Comparison of ENCODE assay signal across 8 mouse cellular contexts in the genomic region with DNA sequence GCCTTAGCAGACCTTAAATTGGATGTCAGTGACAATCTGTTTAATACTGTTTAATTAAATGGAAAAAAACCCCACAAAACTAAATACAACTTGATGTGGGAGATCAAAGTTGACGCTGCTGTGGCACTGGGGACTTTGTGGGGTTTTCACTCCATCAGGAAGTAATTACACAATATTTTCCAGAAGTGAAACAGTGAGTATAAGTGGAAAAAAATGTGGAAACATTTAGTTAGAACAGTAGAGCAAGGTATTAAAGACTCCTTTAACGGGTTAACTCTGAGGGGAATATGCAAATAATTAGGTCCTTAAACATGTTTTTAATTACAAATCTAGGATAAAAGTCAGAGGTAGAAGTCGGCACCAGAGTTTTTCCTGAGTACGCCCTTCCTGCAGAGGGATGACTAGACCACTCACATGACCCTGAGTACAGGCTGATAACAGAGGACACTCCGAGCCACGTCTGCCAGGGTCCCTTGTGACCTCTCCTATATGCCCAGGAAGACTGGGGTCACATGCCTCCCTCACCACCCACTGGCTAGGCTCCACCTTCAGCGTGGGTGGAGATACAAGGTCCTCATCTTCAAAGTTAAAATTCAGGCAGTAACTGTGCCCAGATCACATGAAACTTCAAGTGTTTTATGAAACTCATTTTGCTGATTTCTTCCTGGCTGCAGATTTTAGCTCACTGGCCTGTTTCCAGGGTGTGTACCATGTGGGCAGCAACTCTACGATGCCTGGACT.
DNase-seq lines count a peak whose midpoint lies in the region; ATAC-seq lines count a peak whose summit lies in the region.

No protein-coding gene starts in this region.

- ATAC-seq in frontal cortex, adult (ENCODE audit: low TSS enrichment): 0 out of 2 replicates have a peak, but pooled peaks have one; percentile 49
- ATAC-seq in granulocyte monocyte progenitor cell, adult 5-6 weeks (replicated peaks; ENCODE audit: poor library complexity, severe bottlenecking): peak; percentile 75

- peak overlapping the region; percentile 78 for H3K4me3 ChIP-seq in megakaryocyte, embryonic 14.5 days (replicated peaks)

- peaks cover 86% of the 10 kb centered on the region for H3K36me3 ChIP-seq in megakaryocyte, embryonic 14.5 days (replicated peaks; ENCODE audit: low read length)

- no peaks in the 10 kb centered on the region for H3K9me3 ChIP-seq in megakaryocyte, embryonic 14.5 days

- DNase-seq in frontal cortex, postnatal 10 days (ENCODE audit: low spot score in 2 of 2): no peak
- DNase-seq in ZHBTc4 (ENCODE audit: low read depth, low spot score): peak; percentile 19
- DNase-seq in kidney, postnatal 36 days: peak; percentile 68 to 88
- DNase-seq in cerebellum, adult 11-12 months: no peak
- no peak for DNase-seq in thymus, postnatal 25 days

- no peaks in the 10 kb centered on the region for H3K27me3 ChIP-seq in megakaryocyte, embryonic 14.5 days (replicated peaks)

- H3K4me1 ChIP-seq in megakaryocyte, embryonic 14.5 days: peaks cover 98% of the 10 kb centered on the region

Comparison
In these comparisons a context has a peak if more than half of its experiments do, and no peak if none do; other contexts are left out.
1. DNase-seq: peak in ZHBTc4 (single experiment) and kidney, postnatal 36 days (2 of 2); none in frontal cortex, postnatal 10 days (0 of 2), cerebellum, adult 11-12 months (single experiment) and thymus, postnatal 25 days (single experiment).